Mouse (Mus musculus): ENCODE measurements around the gene Crlf2.

The Crlf2 gene

DNA sequence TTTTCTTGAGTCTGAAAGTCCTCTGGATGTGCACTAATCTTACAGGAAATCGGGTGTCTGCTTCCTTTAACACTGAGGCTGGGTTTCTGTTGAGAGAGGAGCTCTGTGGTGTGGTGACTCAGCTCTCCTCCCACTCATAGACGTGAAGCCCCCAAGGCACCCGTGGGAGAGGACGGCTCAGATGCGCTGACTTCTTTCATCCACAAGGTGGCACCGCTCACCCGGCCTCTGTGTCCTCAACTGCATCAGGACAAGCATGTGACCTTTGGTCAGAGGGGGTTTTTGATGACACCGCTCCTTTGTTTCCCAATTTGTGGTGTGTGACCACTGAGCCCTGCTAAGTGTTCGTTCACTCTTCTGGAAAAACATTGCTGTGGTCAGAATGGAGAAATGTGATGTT lies 10.1 kb downstream of the Crlf2 start:
- DNase-seq (ENCODE audit: low spot score in 2 of 2): no peak

DNA sequence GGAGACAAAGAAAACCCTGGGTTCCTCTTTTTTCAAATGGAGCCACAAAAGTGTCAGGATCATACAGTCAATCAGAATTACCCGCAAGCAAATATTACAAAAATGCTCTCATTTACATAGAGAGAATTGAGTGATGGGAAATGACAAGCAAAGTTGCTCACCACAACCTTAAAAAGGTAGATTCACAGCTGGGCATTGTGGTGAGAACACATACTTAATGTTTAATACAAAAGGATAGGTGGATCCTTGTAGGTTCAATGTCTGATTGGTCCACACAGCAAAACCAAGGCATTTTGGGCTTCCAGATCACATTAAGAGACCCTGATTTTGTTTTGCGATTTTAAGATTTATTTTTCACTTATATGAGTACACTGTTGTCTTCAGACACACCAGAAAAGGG lies 11.7 kb downstream of the Crlf2 start:
- no peak for DNase-seq (ENCODE audit: low spot score in 2 of 2)

- no peak for DNase-seq (ENCODE audit: low spot score in 2 of 2)
Observed at GRCm38 (mm10) chr5:109509679-109510078, 49.1 kb downstream of the Crlf2 start.

GRCm38 (mm10) chr5:109506729-109507128 lies 52.1 kb downstream of the Crlf2 start:
- DNase-seq (ENCODE audit: low spot score in 2 of 2): no peak
